Mouse (Mus musculus) bone marrow macrophage, adult 2 months (primary cell): ENCODE data around the gene Hist1h2bq.

Source experiments
- CTCF ChIP-seq: IDR thresholded peaks from 2 replicates; pipeline ENCODE4 v1.5.1; 2012; ENCODE audit warnings: low read depth, mild to moderate bottlenecking, low read length, moderate library complexity
- POLR2A ChIP-seq: IDR thresholded peaks from 2 replicates; pipeline ENCODE4 v1.6.1; 2012; ENCODE audit warnings: mild to moderate bottlenecking, low read depth, low read length, borderline replicate concordance

GRCm38 (mm10) chr13:21847883-21848282, 37.9 kb upstream of the Hist1h2bq start:
- no peak for TF ChIP-seq CTCF
- TF ChIP-seq POLR2A = no peak
